Mouse (Mus musculus) cerebellum, adult 2 months (tissue): ENCODE data around the gene Vwde. TPM values are rescaled to one million over a fixed set of nuclear protein-coding genes. Genes with fewer than 3 reads are reported as not detected.

Experiments used
- DNase-seq, 2 experiments: peaks; one replicate each; pipeline ENCODE4 v3.0.0; 2021
- H3K27ac ChIP-seq: fragments of 200-500 bp; 2 replicates; pipeline ENCODE4 v1.5.1; 2012; ENCODE audit warnings: low read length, control low read depth, inconsistent platforms; ENCODE audit not compliant: insufficient read depth
- H3K27me3 ChIP-seq: fragments of 200-500 bp; 2 replicates; pipeline ENCODE4 v1.6.1; 2012; ENCODE audit warnings: inconsistent platforms, mild to moderate bottlenecking, low read length, moderate library complexity; ENCODE audit not compliant: control insufficient read depth, insufficient read depth
- H3K4me1 ChIP-seq: fragments of 200-500 bp; 2 replicates; pipeline ENCODE4 v1.6.1; 2011; ENCODE audit warnings: low read length; ENCODE audit not compliant: control insufficient read depth, insufficient read depth
- H3K4me3 ChIP-seq: fragments of 200-500 bp; replicated peaks from 2 replicates; pipeline ENCODE3; 2011; ENCODE audit warnings: mild to moderate bottlenecking, low read depth, low read length, control low read depth; ENCODE audit not compliant: insufficient read depth
- CTCF ChIP-seq: fragments of 200-500 bp; IDR thresholded peaks from 2 replicates; pipeline ENCODE4 v1.5.1; 2011; ENCODE audit warnings: low read depth, mild to moderate bottlenecking, control low read depth, low read length, moderate library complexity, borderline replicate concordance; ENCODE audit not compliant: insufficient read depth
- POLR2A ChIP-seq: fragments of 200-500 bp; IDR thresholded peaks from 2 replicates; pipeline ENCODE4 v1.6.1; 2011; ENCODE audit warnings: low read length, control low read depth, borderline replicate concordance; ENCODE audit not compliant: insufficient read depth
- WGBS: fragments of 180-500 bp; shearing (Covaris S2); methylation state at CpG from one replicate; pipeline ENCODE4 v1.1.7; 2018; 5-methylcytosine and 5-hydroxymethylcytosine counted together
- polyA plus RNA-seq: library from polyadenylated mRNA; depleted of rRNA; stranded (reverse); fragments of >200 nt; gene quantifications from 2 replicates; pipeline ENCODE4 v1.2.3, GENCODE M21; 2012; rRNA removed

Vwde gene
- 0.79 and 0.89 TPM in 2 replicates for polyA plus RNA-seq

- TF ChIP-seq POLR2A (no peak), CTCF (no peak)
- peak in 1 of 2 experiments; percentile 7 for DNase-seq
- 29% methylated on average over 15 of the region's 15 CpGs for WGBS
- no peak within 1 kb of the TSS for H3K27ac ChIP-seq
- no peaks in the 10 kb centered on the region for H3K4me1 ChIP-seq
- no peak within 1 kb of the TSS for H3K4me3 ChIP-seq
- H3K27me3 ChIP-seq = no peaks in the 10 kb centered on the region
These were observed at the start of gene Vwde for GRCm38 (mm10) chr6:13224596-13225227. Gene Vwde, minus strand, starts transcription at chr6:13224965.

DNA sequence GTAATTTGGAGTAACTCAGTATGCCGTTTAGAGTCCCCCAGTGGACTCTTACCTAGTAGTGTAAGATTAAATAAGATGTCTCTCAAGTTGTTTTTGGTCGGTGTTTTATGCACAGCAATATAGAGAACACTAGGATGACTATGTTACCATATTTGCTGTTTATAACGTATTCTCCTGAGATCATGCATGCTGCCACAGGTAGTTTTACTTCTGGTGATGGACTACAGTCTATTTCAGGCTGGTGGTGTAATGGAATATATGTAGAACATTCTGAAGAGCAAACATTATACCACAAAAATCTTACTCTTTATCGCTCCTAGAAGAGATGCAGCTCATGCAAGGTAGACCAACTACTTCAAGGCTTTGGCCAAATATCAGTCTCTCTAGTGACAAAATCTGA is 30.6 kb upstream of the Vwde start:
- Histone ChIP-seq H3K4me3 (no peak overlapping the region), H3K4me1 (no peaks in the 10 kb centered on the region), H3K27ac (no peak overlapping the region), H3K27me3 (no peaks in the 10 kb centered on the region)
- DNase-seq = no peak
- no peak for TF ChIP-seq POLR2A
- no peak for TF ChIP-seq CTCF
- 93% methylated on average over 4 of the region's 4 CpGs for WGBS

GRCm38 (mm10) chr6:13248317-13248969 is 23.7 kb upstream of the Vwde start:
- TF ChIP-seq POLR2A = no peak
- TF ChIP-seq CTCF = no peak
- 67% methylated on average over 4 of the region's 4 CpGs for WGBS
- H3K27me3 ChIP-seq = no peaks in the 10 kb centered on the region
- no peak for DNase-seq
- H3K4me3 ChIP-seq = no peak overlapping the region
- no peak overlapping the region for H3K27ac ChIP-seq
- no peaks in the 10 kb centered on the region for H3K4me1 ChIP-seq

GRCm38 (mm10) chr6:13206157-13206556 is 18.6 kb downstream of the Vwde start:
- no peaks in the 10 kb centered on the region for H3K4me1 ChIP-seq
- H3K27ac ChIP-seq = no peak overlapping the region
- DNase-seq = no peak
- no peaks in the 10 kb centered on the region for H3K27me3 ChIP-seq
- H3K4me3 ChIP-seq = no peak overlapping the region
- WGBS = 45% methylated on average over 6 of the region's 6 CpGs
- TF ChIP-seq POLR2A (no peak), CTCF (no peak)

DNA sequence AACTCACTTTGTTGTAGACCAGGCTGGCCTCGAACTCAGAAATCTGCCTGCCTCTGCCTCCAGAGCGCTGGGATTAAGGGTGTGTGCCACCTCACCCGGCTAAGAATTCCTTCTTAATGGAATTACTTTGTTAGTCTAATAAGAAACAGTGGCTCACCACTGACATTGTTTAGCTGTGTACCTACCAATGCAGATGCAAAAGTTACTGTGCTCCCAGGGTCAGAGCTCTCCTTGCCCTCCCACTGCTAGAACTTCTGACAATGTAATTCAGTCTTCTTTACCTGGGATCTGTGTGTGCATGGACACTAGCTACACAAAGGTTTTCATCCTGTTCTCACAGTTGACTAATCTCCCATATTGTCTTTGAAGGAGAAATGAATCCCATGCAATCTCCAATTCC is 27.3 kb downstream of the Vwde start:
- Histone ChIP-seq H3K4me1 (no peaks in the 10 kb centered on the region), H3K27ac (no peak overlapping the region), H3K4me3 (no peak overlapping the region), H3K27me3 (no peaks in the 10 kb centered on the region)
- TF ChIP-seq CTCF = no peak
- DNase-seq = no peak
- 94% methylated on average over 3 of the region's 3 CpGs for WGBS

GRCm38 (mm10) chr6:13186836-13187235 is 37.9 kb downstream of the Vwde start:
- H3K27me3 ChIP-seq = no peaks in the 10 kb centered on the region
- H3K4me1 ChIP-seq = no peaks in the 10 kb centered on the region
- TF ChIP-seq CTCF (no peak), POLR2A (no peak)
- WGBS = 10% methylated on average over 11 of the region's 11 CpGs
- H3K27ac ChIP-seq = no peak overlapping the region
- no peak for DNase-seq
- no peak overlapping the region for H3K4me3 ChIP-seq

DNA sequence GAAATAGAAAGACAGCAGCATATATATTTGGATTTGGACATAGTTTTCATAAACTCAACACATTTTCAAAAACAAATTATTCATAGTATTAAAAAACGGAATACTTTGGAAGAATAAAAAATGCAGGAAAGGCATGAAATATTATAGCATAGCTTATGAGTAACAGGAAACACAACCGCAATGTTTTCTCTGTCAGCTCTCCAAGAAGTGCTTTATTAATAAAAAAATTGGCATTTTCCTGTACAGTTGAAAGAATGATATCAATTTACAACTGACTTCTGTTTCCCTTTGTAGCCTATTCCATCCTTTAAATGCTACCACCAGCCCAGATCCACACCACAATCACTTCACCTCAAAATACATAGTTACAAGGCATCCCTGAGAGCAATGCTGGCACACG is 44.7 kb downstream of the Vwde start:
- no peaks in the 10 kb centered on the region for H3K4me1 ChIP-seq
- WGBS = 86% methylated on average over 3 of the region's 3 CpGs
- H3K4me3 ChIP-seq = no peak overlapping the region
- TF ChIP-seq POLR2A (no peak), CTCF (no peak)
- no peak overlapping the region for H3K27ac ChIP-seq
- no peaks in the 10 kb centered on the region for H3K27me3 ChIP-seq
- DNase-seq = no peak

DNA sequence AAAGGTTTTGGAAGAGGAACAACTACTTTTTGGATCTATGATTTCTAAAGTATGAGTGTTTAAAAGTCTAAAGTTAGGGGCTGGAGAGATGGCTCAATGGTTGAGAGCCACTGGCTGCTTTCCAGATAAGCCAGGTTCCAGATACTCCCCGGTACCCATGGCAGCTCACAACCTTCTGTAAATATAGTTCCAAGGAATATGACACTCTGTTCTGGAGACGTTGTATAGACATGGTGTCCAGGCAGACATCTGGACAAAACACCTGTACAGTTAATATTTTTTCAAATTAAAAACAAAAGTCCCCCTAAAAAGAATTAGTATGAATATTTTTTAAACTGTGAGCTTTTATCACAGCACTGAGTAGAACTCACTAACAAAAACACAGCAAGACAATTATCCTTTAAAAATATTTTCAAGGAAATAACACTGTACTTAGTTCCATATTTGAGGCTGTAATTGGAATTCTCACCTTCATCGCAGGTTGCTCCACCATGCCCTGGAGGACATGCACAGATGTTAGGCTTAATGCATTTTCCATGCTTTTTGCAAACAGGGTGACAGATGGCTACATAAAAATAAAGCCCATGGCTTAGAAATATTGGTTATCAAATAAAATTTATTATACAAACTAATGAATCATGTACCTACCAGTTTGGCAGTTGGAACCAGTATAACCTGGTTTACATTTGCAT is 55.2 kb downstream of the Vwde start:
- Histone ChIP-seq H3K4me3 (no peak overlapping the region), H3K27me3 (no peaks in the 10 kb centered on the region), H3K4me1 (no peaks in the 10 kb centered on the region), H3K27ac (no peak overlapping the region)
- TF ChIP-seq POLR2A (no peak), CTCF (no peak)
- WGBS = 26% methylated on average over 3 of the region's 3 CpGs
- DNase-seq = peak in 1 of 2 experiments; percentile 10
